Comparison of ENCODE assay signal across 7 mouse cellular contexts in genomic region chr16:56716557-56717179, GRCm38 (mm10). TPM values are rescaled to one million over a fixed set of nuclear protein-coding genes. Genes with fewer than 3 reads are reported as not detected.
DNase-seq lines count a peak whose midpoint lies in the region; ATAC-seq and TF ChIP-seq lines count a peak whose summit lies in the region.

No protein-coding gene starts in this region.

- DNase-seq in right cerebral cortex, postnatal 25 days: peak; percentile 24
- no peak for DNase-seq in right cerebral cortex, postnatal 14 days
- peak; percentile 12 for DNase-seq in fibroblast of lung, adult 2 months (ENCODE audit: low read depth)
- peak; percentile 85 for DNase-seq in intestine, embryonic 14.5 days (ENCODE audit: low spot score)

- 0% methylated on average over 30 of the region's 38 CpGs for WGBS in intestine, embryonic 14.5 days
- WGBS in lung, embryonic 16.5 days: under 1% methylated on average over 26 of the region's 38 CpGs
- under 1% methylated on average over 31 of the region's 38 CpGs for WGBS in small intestine, adult 2 months

- 0 out of 2 replicates have a peak, but pooled peaks cover 3% of the 10 kb centered on the region for H3K4me1 ChIP-seq in bone marrow macrophage, adult 2 months (ENCODE audit: control insufficient read depth, insufficient read depth, low read length)
- H3K4me1 ChIP-seq in intestine, embryonic 14.5 days (replicated peaks; ENCODE audit: control insufficient read depth, insufficient read depth, low read length): peaks cover 16% of the 10 kb centered on the region
- peaks cover 18% of the 10 kb centered on the region; the same call in 1 of the 2 replicates for H3K4me1 ChIP-seq in lung, embryonic 16.5 days (replicated peaks; ENCODE audit: control insufficient read depth, insufficient read depth, low read length)
- peaks cover 20% of the 10 kb centered on the region; the same call in 1 of the 2 replicates for H3K4me1 ChIP-seq in small intestine, adult 2 months (ENCODE audit: control insufficient read depth, insufficient read depth, insufficient read length, low read length)

- TF ChIP-seq POLR2A in bone marrow macrophage, adult 2 months (IDR thresholded peaks at IDR 0.05; ENCODE audit: borderline replicate concordance, low read depth, low read length): no peak
- no peak for TF ChIP-seq POLR2A in small intestine, adult 2 months (IDR thresholded peaks at IDR 0.05; ENCODE audit: low read depth, low read length)

- no peak for TF ChIP-seq CTCF in bone marrow macrophage, adult 2 months (IDR thresholded peaks at IDR 0.05; ENCODE audit: low read depth, low read length)
- TF ChIP-seq CTCF in small intestine, adult 2 months (IDR thresholded peaks at IDR 0.05; ENCODE audit: extremely low read depth, insufficient read length, insufficient replicate concordance, low read depth, low read length): peak; percentile 16; the same call in 1 of the 2 replicates

- H3K27me3 ChIP-seq in intestine, embryonic 14.5 days (replicated peaks; ENCODE audit: control insufficient read depth, insufficient read depth, low read length): no peaks in the 10 kb centered on the region
- no peaks in the 10 kb centered on the region for H3K27me3 ChIP-seq in lung, embryonic 16.5 days (ENCODE audit: control insufficient read depth, insufficient read depth, low read depth, low read length)
- H3K27me3 ChIP-seq in small intestine, adult 2 months (ENCODE audit: control insufficient read depth, insufficient read depth, low read length): no peaks in the 10 kb centered on the region

- no peaks in the 10 kb centered on the region for H3K9me3 ChIP-seq in intestine, embryonic 14.5 days (ENCODE audit: control insufficient read depth, low read length)
- no peaks in the 10 kb centered on the region for H3K9me3 ChIP-seq in lung, embryonic 16.5 days (ENCODE audit: control insufficient read depth, low read length)

- peak overlapping the region; percentile 85 for H3K9ac ChIP-seq in intestine, embryonic 14.5 days (ENCODE audit: low read length)
- H3K9ac ChIP-seq in lung, embryonic 16.5 days (ENCODE audit: low read length): peak overlapping the region; percentile 93

- peak overlapping the region; percentile 71 for H3K27ac ChIP-seq in bone marrow macrophage, adult 2 months (ENCODE audit: insufficient read depth, low read depth, low read length)
- H3K27ac ChIP-seq in intestine, embryonic 14.5 days (ENCODE audit: low read depth): peak overlapping the region; percentile 98
- peak overlapping the region; percentile 98 for H3K27ac ChIP-seq in lung, embryonic 16.5 days (ENCODE audit: low read length)
- H3K27ac ChIP-seq in small intestine, adult 2 months (ENCODE audit: insufficient read depth, low read depth, low read length): peak overlapping the region; percentile 99

- H3K4me3 ChIP-seq in bone marrow macrophage, adult 2 months (ENCODE audit: insufficient read depth, low read length): peak overlapping the region; percentile 91
- H3K4me3 ChIP-seq in intestine, embryonic 14.5 days (ENCODE audit: low read depth, low read length): peak overlapping the region; percentile 87
- peak overlapping the region; percentile 90 for H3K4me3 ChIP-seq in lung, embryonic 16.5 days (ENCODE audit: low read length)
- peak overlapping the region; percentile 99 for H3K4me3 ChIP-seq in small intestine, adult 2 months (ENCODE audit: low read depth, low read length)

- H3K4me2 ChIP-seq in intestine, embryonic 14.5 days (ENCODE audit: low read length): peak overlapping the region; percentile 73
- H3K4me2 ChIP-seq in lung, embryonic 16.5 days (ENCODE audit: low read depth, low read length): peak overlapping the region; percentile 71

- peaks cover 11% of the 10 kb centered on the region for H3K36me3 ChIP-seq in intestine, embryonic 14.5 days (ENCODE audit: control insufficient read depth, insufficient read depth, low read length)
- H3K36me3 ChIP-seq in lung, embryonic 16.5 days (ENCODE audit: control insufficient read depth, insufficient read depth, low read length): peaks cover 5% of the 10 kb centered on the region; the same call in 1 of the 2 replicates
- peaks cover 11% of the 10 kb centered on the region for H3K36me3 ChIP-seq in small intestine, adult 2 months (ENCODE audit: control insufficient read depth, insufficient read depth, low read length)

- peak; percentile 82 for ATAC-seq in intestine, embryonic 14.5 days (replicated peaks; ENCODE audit: low FRiP score, low TSS enrichment, low read depth)
- peak; percentile 74 for ATAC-seq in lung, embryonic 16.5 days (ENCODE audit: low read depth)

RNA-seq across cellular contexts. Expression of gene Tfg, which starts 0.6 kb away (rescaled TPM):
- polyA plus RNA-seq in bone marrow macrophage, adult 2 months (2012; ENCODE audit: insufficient read depth, insufficient read length, missing spikeins): 77.8 and 79.5 TPM in 2 replicates
- 151 and 162 TPM in 2 replicates for polyA plus RNA-seq in intestine, embryonic 14.5 days (2014; fragmentation: Nextera tagmentation; extraction: Ambion mirVana)
- 128 and 144 TPM in 2 replicates for polyA plus RNA-seq in lung, embryonic 16.5 days (2015; fragmentation: Nextera tagmentation; extraction: Ambion mirVana)
- polyA plus RNA-seq in small intestine, adult 2 months (2012; rRNA removed): 199 and 444 TPM in 2 replicates
